Mouse (Mus musculus): ENCODE results near the gene 2510039O18Rik.

Gene 2510039O18Rik

GRCm38 (mm10) chr4:147940576-147941044 lies at the start of gene 2510039O18Rik:
Gene 2510039O18Rik (plus strand): TSS chr4:147940895.
- DNase-seq (ENCODE audit: low read depth in 1 of 2, low spot score in 2 of 2): peak; percentile 45 to 70

GRCm38 (mm10) chr4:147895815-147896330 lies 44.8 kb upstream of the 2510039O18Rik start:
- DNase-seq (ENCODE audit: low read depth in 1 of 2, low spot score in 2 of 2): no peak

GRCm38 (mm10) chr4:147896411-147896810 lies 44.3 kb upstream of the 2510039O18Rik start:
- DNase-seq (ENCODE audit: low read depth in 1 of 2, low spot score in 2 of 2): no peak

- DNase-seq (ENCODE audit: low read depth in 1 of 2, low spot score in 2 of 2): no peak
These were observed 43.3 kb upstream of the 2510039O18Rik start for GRCm38 (mm10) chr4:147897348-147897747.

- DNase-seq (ENCODE audit: low read depth in 1 of 2, low spot score in 2 of 2): no peak
These were observed 40.2 kb upstream of the 2510039O18Rik start for GRCm38 (mm10) chr4:147900452-147900851.

GRCm38 (mm10) chr4:147902906-147903500 lies 37.7 kb upstream of the 2510039O18Rik start:
- DNase-seq (ENCODE audit: low read depth in 1 of 2, low spot score in 2 of 2): no peak

- no peak for DNase-seq (ENCODE audit: low read depth in 1 of 2, low spot score in 2 of 2)
These were observed 37.1 kb upstream of the 2510039O18Rik start for GRCm38 (mm10) chr4:147903601-147904000.

- DNase-seq (ENCODE audit: low read depth in 1 of 2, low spot score in 2 of 2): peak; percentile 52 to 82
These were observed 36.2 kb upstream of the 2510039O18Rik start, which contains the start of gene Mfn2 for GRCm38 (mm10) chr4:147904313-147905089. Gene Mfn2 (minus strand): TSS chr4:147904704.

- DNase-seq (ENCODE audit: low read depth in 1 of 2, low spot score in 2 of 2): no peak
These were observed 35.5 kb upstream of the 2510039O18Rik start for GRCm38 (mm10) chr4:147905090-147905659.

- no peak for DNase-seq (ENCODE audit: low read depth in 1 of 2, low spot score in 2 of 2)
These were observed 34.5 kb upstream of the 2510039O18Rik start for GRCm38 (mm10) chr4:147906230-147906629.

GRCm38 (mm10) chr4:147909486-147909885 lies 31.2 kb upstream of the 2510039O18Rik start:
- no peak for DNase-seq (ENCODE audit: low read depth in 1 of 2, low spot score in 2 of 2)

- no peak for DNase-seq (ENCODE audit: low read depth in 1 of 2, low spot score in 2 of 2)
These were observed 22.1 kb upstream of the 2510039O18Rik start for GRCm38 (mm10) chr4:147918459-147919121.

- no peak for DNase-seq (ENCODE audit: low read depth in 1 of 2, low spot score in 2 of 2)
These were observed 19.7 kb upstream of the 2510039O18Rik start for GRCm38 (mm10) chr4:147920973-147921372.

GRCm38 (mm10) chr4:147922341-147922740 lies 18.4 kb upstream of the 2510039O18Rik start:
- no peak for DNase-seq (ENCODE audit: low read depth in 1 of 2, low spot score in 2 of 2)

GRCm38 (mm10) chr4:147927705-147928104 lies 13.0 kb upstream of the 2510039O18Rik start:
- DNase-seq (ENCODE audit: low read depth in 1 of 2, low spot score in 2 of 2): peak in 1 of 2 experiments; percentile 6

- DNase-seq (ENCODE audit: low read depth in 1 of 2, low spot score in 2 of 2): no peak
These were observed 12.6 kb upstream of the 2510039O18Rik start for GRCm38 (mm10) chr4:147928136-147928535.

- no peak for DNase-seq (ENCODE audit: low read depth in 1 of 2, low spot score in 2 of 2)
These were observed 12.2 kb upstream of the 2510039O18Rik start for GRCm38 (mm10) chr4:147928540-147928939.

- DNase-seq (ENCODE audit: low read depth in 1 of 2, low spot score in 2 of 2): no peak
These were observed 9.7 kb upstream of the 2510039O18Rik start for GRCm38 (mm10) chr4:147930946-147931345.

- no peak for DNase-seq (ENCODE audit: low read depth in 1 of 2, low spot score in 2 of 2)
These were observed 6.6 kb upstream of the 2510039O18Rik start for GRCm38 (mm10) chr4:147934134-147934533.

GRCm38 (mm10) chr4:147934611-147935010 lies 6.1 kb upstream of the 2510039O18Rik start:
- no peak for DNase-seq (ENCODE audit: low read depth in 1 of 2, low spot score in 2 of 2)

- no peak for DNase-seq (ENCODE audit: low read depth in 1 of 2, low spot score in 2 of 2)
These were observed 4.8 kb upstream of the 2510039O18Rik start for GRCm38 (mm10) chr4:147935904-147936303.
